Mouse (Mus musculus) lung, postnatal 0 days (tissue): ENCODE measurements around the gene Trim47.

Source experiments
- CTCF ChIP-seq: IDR thresholded peaks from 2 replicates; pipeline ENCODE4 v1.5.1; 2016; ENCODE audit warnings: antibody characterized with exemption, mild to moderate bottlenecking
- EP300 ChIP-seq: IDR thresholded peaks from 2 replicates; pipeline ENCODE4 v1.6.1; 2016; ENCODE audit warnings: antibody characterized with exemption, mild to moderate bottlenecking, control low read depth

DNA sequence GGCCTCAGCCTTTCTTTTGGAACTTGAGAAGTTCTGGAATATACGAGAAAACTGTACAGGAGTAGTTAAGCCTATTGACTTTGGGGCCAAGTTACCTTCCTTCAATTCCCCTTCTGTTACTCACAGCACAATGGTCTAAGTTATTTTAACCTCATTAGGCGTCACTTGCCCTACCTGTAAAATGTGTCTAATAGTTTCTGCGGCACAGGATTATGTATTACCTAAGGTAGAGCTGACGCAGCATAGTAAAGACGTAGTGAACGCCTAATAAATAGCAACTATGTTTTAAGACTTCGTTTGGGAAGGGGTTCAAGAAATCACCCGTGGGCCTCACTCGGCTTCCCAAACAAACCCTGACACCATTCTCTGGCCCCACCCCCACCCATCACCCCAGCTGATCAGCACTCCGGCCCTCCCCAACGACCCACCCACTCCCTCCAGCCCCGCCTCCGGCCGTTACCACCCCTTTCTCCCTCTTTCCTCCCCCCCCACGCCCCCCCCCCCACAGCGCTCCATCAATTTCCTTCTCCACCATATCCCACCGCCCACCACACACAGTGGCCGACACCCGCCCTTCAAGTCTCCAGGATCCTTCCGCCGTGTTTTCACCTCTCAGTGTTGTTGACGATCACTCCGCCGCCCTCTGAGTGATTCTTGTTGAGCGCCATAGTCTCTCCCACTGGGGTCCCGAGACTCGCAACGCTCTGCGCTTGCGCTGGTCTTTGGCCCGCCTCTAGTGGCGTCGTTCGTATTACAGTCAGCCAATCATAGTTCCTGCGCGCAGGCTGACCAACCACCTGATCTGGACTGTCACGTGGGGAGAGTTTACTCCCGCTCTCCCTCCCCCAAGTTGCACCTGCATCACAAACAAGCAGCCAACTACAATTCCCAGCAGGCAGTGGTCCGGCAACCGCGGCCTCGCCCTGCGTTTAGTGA is 40.5 kb downstream of the Trim47 start, which contains the start of gene Wbp2:
- TF ChIP-seq CTCF (peak; percentile 48), EP300 (no peak)
